16 mouse cellular contexts compared by ENCODE assay signal in the genomic region with DNA sequence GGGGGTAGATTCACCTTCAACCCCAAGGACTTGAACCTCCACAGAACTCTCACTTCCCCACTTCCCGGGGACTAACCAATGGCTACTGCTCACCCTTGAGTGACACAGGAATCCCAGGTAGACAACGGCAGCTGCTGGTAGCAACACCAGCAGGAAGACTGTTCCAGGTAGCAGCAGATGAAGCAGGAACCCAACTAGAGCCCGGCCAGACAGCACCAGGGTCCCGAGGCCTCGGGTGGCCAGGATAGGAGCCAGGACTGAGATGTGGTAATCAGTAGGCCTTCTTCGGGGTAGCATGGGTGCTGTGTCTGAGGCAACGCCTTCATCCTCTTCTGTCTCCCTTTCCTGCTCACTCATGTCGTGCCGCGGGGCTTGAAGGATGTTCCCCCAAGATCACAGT. TPM values are rescaled to one million over a fixed set of nuclear protein-coding genes. Genes with fewer than 3 reads are reported as not detected.
A peak's percentile ranks its signal among the peaks of the same experiment; 100 is the strongest.
DNase-seq lines count a peak whose midpoint lies in the region; ATAC-seq and TF ChIP-seq lines count a peak whose summit lies in the region.
"Had no signal": no experiment of that assay in that cellular context is flagged by ENCODE, and none has a peak within 500 bp of the region (broad histone marks: within the 10 kb centered on the region; RNA-seq: fewer than 3 reads in every experiment).

No protein-coding gene starts in this region.

- H3K36me3 ChIP-seq in hindbrain, embryonic 11.5 days (ENCODE audit: control insufficient read depth, insufficient read depth, low read length), result no peaks in the 10 kb centered on the region
- H3K36me3 ChIP-seq in midbrain, postnatal 0 days (ENCODE audit: insufficient read depth, low read length), result no peaks in the 10 kb centered on the region
- H3K36me3 ChIP-seq in kidney, embryonic 16.5 days (ENCODE audit: insufficient read depth, low read length), result no peaks in the 10 kb centered on the region

- H3K9ac ChIP-seq in hindbrain, embryonic 11.5 days (ENCODE audit: low read depth, low read length), result peak overlapping the region; percentile 11; the same call in 1 of the 2 replicates
- H3K9ac ChIP-seq in midbrain, postnatal 0 days (replicated peaks; ENCODE audit: low read length, poor library complexity, severe bottlenecking), result peak overlapping the region; percentile 42
- H3K9ac ChIP-seq in kidney, embryonic 16.5 days (replicated peaks; ENCODE audit: low read length), result no peak overlapping the region

- WGBS in hindbrain, embryonic 11.5 days, result 86% methylated on average over 10 of the region's 10 CpGs
- 86% methylated on average over 10 of the region's 10 CpGs for WGBS in midbrain, postnatal 0 days
- 81% methylated on average over 10 of the region's 10 CpGs for WGBS in kidney, embryonic 16.5 days

- H3K4me1 ChIP-seq in hindbrain, embryonic 11.5 days (replicated peaks; ENCODE audit: control insufficient read depth, insufficient read depth, low read length), result no peaks in the 10 kb centered on the region
- H3K4me1 ChIP-seq in midbrain, postnatal 0 days (ENCODE audit: insufficient read depth, low read length), result peaks cover 6% of the 10 kb centered on the region; the same call in 1 of the 2 replicates
- H3K4me1 ChIP-seq in kidney, embryonic 16.5 days (ENCODE audit: insufficient read depth, low read length), result peaks cover 15% of the 10 kb centered on the region

- H3K4me3 ChIP-seq in gastrocnemius, adult 2 months, result no peak overlapping the region; the same call in 1 of the 2 replicates
- peak overlapping the region; percentile 26 for H3K4me3 ChIP-seq in left cerebral cortex, adult 2 months
- no peak overlapping the region for H3K4me3 ChIP-seq in hindbrain, embryonic 11.5 days (ENCODE audit: low read depth, low read length)
- no peak overlapping the region for H3K4me3 ChIP-seq in midbrain, postnatal 0 days (ENCODE audit: low read depth, low read length)
- no peak overlapping the region for H3K4me3 ChIP-seq in kidney, embryonic 16.5 days (ENCODE audit: low read length)

- no peak for DNase-seq in gastrocnemius, adult 2 months
- DNase-seq in gastrocnemius, adult 18-20 months (ENCODE audit: low spot score), result no peak
- DNase-seq in left cerebral cortex, adult 2 months (ENCODE audit: extremely low spot score in 1 of 2, low spot score in 2 of 2), result no peak
- DNase-seq in left cerebral cortex, adult 18-20 months (ENCODE audit: low spot score in 2 of 2), result no peak
- no peak for DNase-seq in hindbrain, embryonic 11.5 days (ENCODE audit: low spot score)
- no peak for DNase-seq in midbrain, postnatal 0 days (ENCODE audit: low spot score)
- no peak for DNase-seq in lung, postnatal 36 days
- DNase-seq: adrenal gland, adult 2 months; embryo, embryonic 11 days; kidney, postnatal 4 days; thymus, postnatal 36 days had no signal

- H3K27me3 ChIP-seq in hindbrain, embryonic 11.5 days (ENCODE audit: control insufficient read depth, insufficient read depth, low read length), result no peaks in the 10 kb centered on the region
- H3K27me3 ChIP-seq in midbrain, postnatal 0 days (ENCODE audit: insufficient read depth, low read length), result no peaks in the 10 kb centered on the region
- no peaks in the 10 kb centered on the region for H3K27me3 ChIP-seq in kidney, embryonic 16.5 days (ENCODE audit: insufficient read depth, low read length)

- intact Hi-C loops in gastrocnemius, adult 2 months (cut with DNase I), result no loop called here
- intact Hi-C loops in left cerebral cortex, adult 2 months (cut with DNase I), result no loop called here

- no peaks in the 10 kb centered on the region for H3K9me3 ChIP-seq in hindbrain, embryonic 11.5 days (ENCODE audit: control insufficient read depth, low read length)
- H3K9me3 ChIP-seq in midbrain, postnatal 0 days (ENCODE audit: low read length), result no peaks in the 10 kb centered on the region
- no peaks in the 10 kb centered on the region for H3K9me3 ChIP-seq in kidney, embryonic 16.5 days (ENCODE audit: low read length)

- no peak for TF ChIP-seq CTCF in gastrocnemius, adult 2 months (IDR thresholded peaks at IDR 0.05)
- no peak for TF ChIP-seq CTCF in left cerebral cortex, adult 2 months (IDR thresholded peaks at IDR 0.05)
- TF ChIP-seq CTCF in midbrain, postnatal 0 days (IDR thresholded peaks at IDR 0.05), result no peak

- no peak for ATAC-seq in hindbrain, embryonic 11.5 days (ENCODE audit: low FRiP score)
- ATAC-seq in midbrain, postnatal 0 days (ENCODE audit: low FRiP score), result no peak
- ATAC-seq in kidney, embryonic 16.5 days (ENCODE audit: low FRiP score, low TSS enrichment), result no peak

- no peak overlapping the region for H3K4me2 ChIP-seq in hindbrain, embryonic 11.5 days (replicated peaks; ENCODE audit: low read depth, low read length)
- peak overlapping the region; percentile 78 for H3K4me2 ChIP-seq in midbrain, postnatal 0 days (ENCODE audit: low read depth, low read length, poor library complexity, severe bottlenecking)
- H3K4me2 ChIP-seq in kidney, embryonic 16.5 days (replicated peaks; ENCODE audit: low read depth, low read length), result no peak overlapping the region

- peak overlapping the region; percentile 48; the same call in 1 of the 2 replicates for H3K27ac ChIP-seq in gastrocnemius, adult 2 months
- peak overlapping the region; percentile 85 for H3K27ac ChIP-seq in left cerebral cortex, adult 2 months
- H3K27ac ChIP-seq in hindbrain, embryonic 11.5 days (ENCODE audit: low read depth, low read length), result no peak overlapping the region
- H3K27ac ChIP-seq in midbrain, postnatal 0 days (ENCODE audit: low read depth, low read length), result no peak overlapping the region
- no peak overlapping the region for H3K27ac ChIP-seq in kidney, embryonic 16.5 days (ENCODE audit: low read length)

RNA-seq across cellular contexts. Expression of a gene that starts 0.4 kb away (rescaled TPM):
- 1 to 10 TPM in 1 of 2 experiments, under 1 TPM in 1; 0.66 to 1.1 TPM for total RNA-seq in gastrocnemius, adult 2 months (2021)
- total RNA-seq in gastrocnemius, adult 18-20 months (2021), result under 1 TPM; 0.39 to 0.47 TPM
- total RNA-seq in left cerebral cortex, adult 2 months (2021), result 10 to 100 TPM; 16.4 to 16.8 TPM
- total RNA-seq in left cerebral cortex, adult 18-20 months (2021), result 10 to 100 TPM; 16.4 to 19.0 TPM
- polyA plus RNA-seq in hindbrain, embryonic 11.5 days (2014; fragmentation: Nextera tagmentation; extraction: Ambion mirVana), result 0.25 and 0.52 TPM in 2 replicates
- 0.66 and 1.6 TPM in 2 replicates for total RNA-seq in midbrain, postnatal 0 days (2014; rRNA removed)
- 0.56 and 0.65 TPM in 2 replicates for polyA plus RNA-seq in midbrain, postnatal 0 days (2015; fragmentation: Nextera tagmentation; extraction: Ambion mirVana)
- polyA plus RNA-seq in kidney, embryonic 16.5 days (2015; fragmentation: Nextera tagmentation; extraction: Ambion mirVana), result 0.32 and 0.33 TPM in 2 replicates

RNA-seq across cellular contexts. Expression of a gene that starts 5.0 kb away (rescaled TPM):
- total RNA-seq in gastrocnemius, adult 2 months (2021), result not detected
- total RNA-seq in gastrocnemius, adult 18-20 months (2021), result not detected
- total RNA-seq in left cerebral cortex, adult 2 months (2021), result under 1 TPM in 1 of 2 experiments, not detected in 1; 0.29 TPM
- total RNA-seq in left cerebral cortex, adult 18-20 months (2021), result under 1 TPM in 1 of 2 experiments, not detected in 1; 0.44 TPM
- polyA plus RNA-seq in hindbrain, embryonic 11.5 days (2014; fragmentation: Nextera tagmentation; extraction: Ambion mirVana), result not detected in 2 replicates
- not detected in 2 replicates for total RNA-seq in midbrain, postnatal 0 days (2014; rRNA removed)
- polyA plus RNA-seq in midbrain, postnatal 0 days (2015; fragmentation: Nextera tagmentation; extraction: Ambion mirVana), result not detected in 2 replicates
- polyA plus RNA-seq in kidney, embryonic 16.5 days (2015; fragmentation: Nextera tagmentation; extraction: Ambion mirVana), result 0.32 and 0.41 TPM in 2 replicates
- total RNA-seq: adrenal gland, adult 2 months; left cerebral cortex, postnatal 25 days; megakaryocyte-erythroid progenitor cell, adult 5-6 weeks had no signal
- polyA plus RNA-seq: frontal cortex, adult 2 months; liver, embryonic 16.5 days had no signal

RNA-seq across cellular contexts. Expression of a gene that starts 10.7 kb away (rescaled TPM):
- total RNA-seq in gastrocnemius, adult 2 months (2021), result 1 to 10 TPM; 4.8 to 7.4 TPM
- total RNA-seq in gastrocnemius, adult 18-20 months (2021), result 1 to 10 TPM; 5.3 to 9.7 TPM
- 10 to 100 TPM; 13.6 to 15.9 TPM for total RNA-seq in left cerebral cortex, adult 2 months (2021)
- 10 to 100 TPM; 15.6 to 17.6 TPM for total RNA-seq in left cerebral cortex, adult 18-20 months (2021)
- 8.6 and 9.5 TPM in 2 replicates for polyA plus RNA-seq in hindbrain, embryonic 11.5 days (2014; fragmentation: Nextera tagmentation; extraction: Ambion mirVana)
- 42.1 and 42.5 TPM in 2 replicates for total RNA-seq in midbrain, postnatal 0 days (2014; rRNA removed)
- 25.5 and 28.7 TPM in 2 replicates for polyA plus RNA-seq in midbrain, postnatal 0 days (2015; fragmentation: Nextera tagmentation; extraction: Ambion mirVana)
- 7.4 and 11.3 TPM in 2 replicates for polyA plus RNA-seq in kidney, embryonic 16.5 days (2015; fragmentation: Nextera tagmentation; extraction: Ambion mirVana)

RNA-seq across cellular contexts. Expression of a gene that starts 17.4 kb away (rescaled TPM):
- 10 to 100 TPM; 39.0 to 52.7 TPM for total RNA-seq in gastrocnemius, adult 2 months (2021)
- total RNA-seq in gastrocnemius, adult 18-20 months (2021), result 10 to 100 TPM; 50.3 to 54.0 TPM
- 10 to 100 TPM; 82.7 to 84.8 TPM for total RNA-seq in left cerebral cortex, adult 2 months (2021)
- 10 to 100 TPM; 84.9 to 89.4 TPM for total RNA-seq in left cerebral cortex, adult 18-20 months (2021)
- polyA plus RNA-seq in hindbrain, embryonic 11.5 days (2014; fragmentation: Nextera tagmentation; extraction: Ambion mirVana), result 238 and 242 TPM in 2 replicates
- 111 and 123 TPM in 2 replicates for total RNA-seq in midbrain, postnatal 0 days (2014; rRNA removed)
- polyA plus RNA-seq in midbrain, postnatal 0 days (2015; fragmentation: Nextera tagmentation; extraction: Ambion mirVana), result 279 and 316 TPM in 2 replicates
- polyA plus RNA-seq in kidney, embryonic 16.5 days (2015; fragmentation: Nextera tagmentation; extraction: Ambion mirVana), result 205 and 209 TPM in 2 replicates

RNA-seq across cellular contexts. Expression of a gene that starts 24.4 kb away (rescaled TPM):
- 10 to 100 TPM; 25.4 to 35.3 TPM for total RNA-seq in gastrocnemius, adult 2 months (2021)
- 10 to 100 TPM; 25.0 to 28.1 TPM for total RNA-seq in gastrocnemius, adult 18-20 months (2021)
- 10 to 100 TPM; 53.0 to 58.8 TPM for total RNA-seq in left cerebral cortex, adult 2 months (2021)
- 10 to 100 TPM; 48.3 to 55.6 TPM for total RNA-seq in left cerebral cortex, adult 18-20 months (2021)
- 70.9 and 79.9 TPM in 2 replicates for polyA plus RNA-seq in hindbrain, embryonic 11.5 days (2014; fragmentation: Nextera tagmentation; extraction: Ambion mirVana)
- total RNA-seq in midbrain, postnatal 0 days (2014; rRNA removed), result 52.6 and 69.1 TPM in 2 replicates
- 65.9 and 69.9 TPM in 2 replicates for polyA plus RNA-seq in midbrain, postnatal 0 days (2015; fragmentation: Nextera tagmentation; extraction: Ambion mirVana)
- 138 and 142 TPM in 2 replicates for polyA plus RNA-seq in kidney, embryonic 16.5 days (2015; fragmentation: Nextera tagmentation; extraction: Ambion mirVana)

Comparison
In these comparisons a context has a peak if more than half of its experiments do, and no peak if none do; other contexts are left out.
1. H3K27ac ChIP-seq: peak in gastrocnemius, adult 2 months (single experiment) and left cerebral cortex, adult 2 months (single experiment); none in hindbrain, embryonic 11.5 days (single experiment), midbrain, postnatal 0 days (single experiment) and kidney, embryonic 16.5 days (single experiment).